Mouse (Mus musculus): ENCODE measurements around the gene Olfr706. TPM values are rescaled to one million over a fixed set of nuclear protein-coding genes. Genes with fewer than 3 reads are reported as not detected.
"Not testable (repeated sequence)": the region's sequence is repeated elsewhere in the genome, so short reads cannot be mapped to it uniquely, and the experiment has no call there.

The Olfr706 gene
- not detected in 2 replicates for polyA plus RNA-seq (2016; fragmentation: Nextera tagmentation; extraction: Ambion mirVana)

DNA sequence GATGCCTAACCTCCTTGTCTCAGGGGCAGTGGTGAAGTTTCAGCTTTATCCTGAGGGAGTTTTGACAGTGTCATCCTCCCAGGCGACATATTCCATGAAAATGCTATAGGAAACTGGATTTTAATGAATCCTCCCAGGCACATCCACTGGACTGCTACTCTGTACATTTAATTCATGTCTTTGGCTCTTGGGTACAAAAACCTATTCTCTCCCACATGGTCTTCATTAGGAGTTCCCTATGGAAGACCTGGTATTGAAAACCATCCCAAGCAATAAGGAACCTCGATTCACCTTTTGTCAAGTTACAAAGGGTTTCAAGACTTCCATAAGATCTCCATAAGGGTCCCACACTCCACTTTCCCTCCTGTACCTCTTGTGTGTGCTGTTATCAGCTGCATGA is at the start of gene Olfr706:
Gene Olfr706, minus strand, starts transcription at position 101 of the 400 bp plus-strand sequence.
- no peak for DNase-seq (ENCODE audit: low spot score)
- WGBS, result 85% methylated on average over 2 of the region's 2 CpGs
- no peaks in the 10 kb centered on the region for H3K36me3 ChIP-seq
- no peaks in the 10 kb centered on the region for H3K9me3 ChIP-seq
- H3K4me3 ChIP-seq, result no peak within 1 kb of the TSS
- H3K27me3 ChIP-seq (ENCODE audit: insufficient read depth, poor library complexity, severe bottlenecking), result no peaks in the 10 kb centered on the region
- no peak within 1 kb of the TSS for H3K27ac ChIP-seq
- no peaks in the 10 kb centered on the region for H3K4me1 ChIP-seq (replicated peaks)

DNA sequence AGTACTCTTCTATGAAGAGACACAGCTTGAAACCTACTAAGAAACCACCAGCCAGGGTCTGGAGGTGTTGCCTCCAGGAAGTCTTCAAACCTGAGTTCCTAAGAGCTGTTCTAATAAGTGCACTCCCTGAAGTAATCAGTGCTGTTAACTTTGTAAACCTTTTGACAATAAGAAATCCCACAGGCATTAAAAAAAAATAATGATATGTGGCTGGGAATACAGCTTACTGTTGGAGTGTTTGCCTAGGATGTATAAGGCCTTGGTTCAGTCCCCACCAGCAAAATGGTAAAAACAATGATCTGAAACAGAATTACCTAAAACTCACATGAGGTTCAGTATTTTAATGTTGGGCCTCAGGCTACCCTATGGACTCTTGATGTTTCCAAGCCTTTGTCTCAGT is 44.2 kb upstream of the Olfr706 start, which contains the start of gene Olfr709-ps1:
Gene Olfr709-ps1, minus strand, starts transcription at position 101 of the 400 bp plus-strand sequence.
- Histone ChIP-seq H3K4me1 (replicated peaks) (no peaks in the 10 kb centered on the region), H3K4me3 (no peak within 1 kb of the TSS), H3K27ac (no peak within 1 kb of the TSS), H3K9me3 (no peaks in the 10 kb centered on the region), H3K36me3 (no peaks in the 10 kb centered on the region), H3K27me3 (ENCODE audit: insufficient read depth, poor library complexity, severe bottlenecking) (no peaks in the 10 kb centered on the region)
- DNase-seq (ENCODE audit: low spot score), result no peak

GRCm38 (mm10) chr7:106920961-106921360 is 33.0 kb upstream of the Olfr706 start:
- H3K27ac ChIP-seq; H3K9me3 ChIP-seq; H3K36me3 ChIP-seq; H3K4me3 ChIP-seq; DNase-seq (ENCODE audit: low spot score); H3K27me3 ChIP-seq (ENCODE audit: insufficient read depth, poor library complexity, severe bottlenecking); H3K4me1 ChIP-seq (replicated peaks): not testable (repeated sequence)
- WGBS, result 91% methylated on average over 7 of the region's 7 CpGs

DNA sequence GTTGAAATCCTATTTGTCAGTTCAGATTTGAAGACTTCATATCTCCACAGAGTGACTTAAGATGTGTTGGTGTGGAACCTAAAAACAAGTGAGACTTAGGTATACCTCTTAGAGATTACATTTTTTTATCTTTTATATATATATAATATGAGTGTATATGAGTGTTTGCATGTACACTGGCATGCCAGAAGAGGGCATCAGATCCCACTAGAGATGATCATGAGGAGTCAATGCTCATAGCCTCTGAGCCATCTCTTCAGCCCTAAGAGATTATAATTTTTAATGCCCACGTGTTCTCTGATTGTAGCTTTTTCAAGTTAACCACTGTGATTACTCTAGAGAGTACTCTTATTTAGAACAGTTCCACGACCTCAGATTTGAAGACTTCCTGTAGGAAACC is 19.7 kb upstream of the Olfr706 start, which contains the start of gene Olfr1532-ps1:
Gene Olfr1532-ps1, plus strand, starts transcription at position 326 of the 400 bp plus-strand sequence.
- Histone ChIP-seq H3K27ac (no peak within 1 kb of the TSS), H3K4me3 (no peak within 1 kb of the TSS), H3K9me3 (no peaks in the 10 kb centered on the region), H3K4me1 (replicated peaks) (no peaks in the 10 kb centered on the region), H3K27me3 (ENCODE audit: insufficient read depth, poor library complexity, severe bottlenecking) (no peaks in the 10 kb centered on the region), H3K36me3 (no peaks in the 10 kb centered on the region)
- DNase-seq (ENCODE audit: low spot score), result no peak
- 80% methylated on average over 2 of the region's 2 CpGs for WGBS

DNA sequence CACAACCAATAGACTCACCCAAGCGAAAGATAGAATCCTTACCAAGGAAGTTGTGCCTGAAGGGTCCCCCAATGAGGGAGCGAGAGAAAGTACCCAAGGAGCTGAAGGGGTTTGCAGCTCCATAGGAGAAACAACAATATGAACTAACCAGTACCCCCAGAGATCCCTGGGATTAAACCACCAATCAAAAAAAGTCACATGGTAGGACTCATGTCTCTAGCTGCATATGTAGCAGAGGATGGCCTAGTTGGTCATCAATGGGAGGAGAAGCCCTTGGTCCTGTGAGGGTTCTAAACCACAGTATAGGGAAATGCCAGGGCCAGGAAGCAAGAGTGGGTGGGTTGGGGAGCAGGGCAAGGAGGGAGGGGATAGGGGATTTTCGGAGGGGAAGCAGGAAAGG is 13.2 kb upstream of the Olfr706 start, which contains the start of gene Olfr707:
Gene Olfr707, minus strand, starts transcription at position 101 of the 400 bp plus-strand sequence.
- not testable (repeated sequence) for H3K27me3 ChIP-seq (ENCODE audit: insufficient read depth, poor library complexity, severe bottlenecking); H3K27ac ChIP-seq; DNase-seq (ENCODE audit: low spot score); H3K4me1 ChIP-seq (replicated peaks); H3K4me3 ChIP-seq; H3K9me3 ChIP-seq; H3K36me3 ChIP-seq
- WGBS, result 88% methylated on average over 3 of the region's 3 CpGs

GRCm38 (mm10) chr7:106876791-106877190 is 11.2 kb downstream of the Olfr706 start, which contains the start of gene Olfr705:
Olfr705 (minus strand) TSS chr7:106876891.
- Histone ChIP-seq H3K36me3 (no peaks in the 10 kb centered on the region), H3K27me3 (ENCODE audit: insufficient read depth, poor library complexity, severe bottlenecking) (no peaks in the 10 kb centered on the region), H3K27ac (no peak within 1 kb of the TSS), H3K4me1 (replicated peaks) (no peaks in the 10 kb centered on the region), H3K9me3 (no peaks in the 10 kb centered on the region), H3K4me3 (no peak within 1 kb of the TSS)
- WGBS, result 86% methylated on average over 3 of the region's 3 CpGs
- DNase-seq (ENCODE audit: low spot score), result no peak

GRCm38 (mm10) chr7:106862885-106863284 is 25.1 kb downstream of the Olfr706 start, which contains the start of gene Olfr704:
Olfr704 (plus strand) TSS chr7:106863185.
- no peaks in the 10 kb centered on the region for H3K4me1 ChIP-seq (replicated peaks)
- no peak within 1 kb of the TSS for H3K27ac ChIP-seq
- no peaks in the 10 kb centered on the region for H3K27me3 ChIP-seq (ENCODE audit: insufficient read depth, poor library complexity, severe bottlenecking)
- 0 out of 2 replicates have a peak, but pooled peaks cover 2% of the 10 kb centered on the region for H3K9me3 ChIP-seq
- DNase-seq (ENCODE audit: low spot score), result no peak
- H3K4me3 ChIP-seq, result no peak within 1 kb of the TSS
- H3K36me3 ChIP-seq, result no peaks in the 10 kb centered on the region

DNA sequence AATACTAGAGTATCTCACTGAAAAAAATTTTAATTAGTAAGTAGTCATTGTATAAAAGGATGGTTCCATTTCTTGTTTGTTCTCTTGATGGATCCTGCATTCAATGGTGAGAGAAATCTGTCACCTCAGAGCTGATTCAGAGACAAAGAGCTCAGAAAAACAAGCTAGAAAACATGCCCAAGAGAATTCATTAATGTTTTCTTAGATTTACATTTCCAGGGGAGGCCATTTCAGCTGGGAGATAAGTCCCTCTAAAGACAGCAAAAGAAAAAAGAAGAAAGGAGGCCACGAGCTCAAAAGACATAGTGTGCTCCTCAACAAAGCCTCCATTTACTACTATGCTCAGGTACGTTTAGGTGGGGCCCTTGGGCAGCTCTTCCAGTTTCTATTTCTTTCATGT is 44.9 kb downstream of the Olfr706 start, which contains the start of gene Olfr703:
Gene Olfr703, plus strand, starts transcription at position 301 of the 400 bp plus-strand sequence.
- Histone ChIP-seq H3K27me3 (ENCODE audit: insufficient read depth, poor library complexity, severe bottlenecking) (no peaks in the 10 kb centered on the region), H3K9me3 (no peaks in the 10 kb centered on the region), H3K4me1 (replicated peaks) (no peaks in the 10 kb centered on the region), H3K27ac (no peak within 1 kb of the TSS), H3K36me3 (no peaks in the 10 kb centered on the region), H3K4me3 (no peak within 1 kb of the TSS)
- 62% methylated on average over 2 of the region's 2 CpGs for WGBS
- no peak for DNase-seq (ENCODE audit: low spot score)

DNA sequence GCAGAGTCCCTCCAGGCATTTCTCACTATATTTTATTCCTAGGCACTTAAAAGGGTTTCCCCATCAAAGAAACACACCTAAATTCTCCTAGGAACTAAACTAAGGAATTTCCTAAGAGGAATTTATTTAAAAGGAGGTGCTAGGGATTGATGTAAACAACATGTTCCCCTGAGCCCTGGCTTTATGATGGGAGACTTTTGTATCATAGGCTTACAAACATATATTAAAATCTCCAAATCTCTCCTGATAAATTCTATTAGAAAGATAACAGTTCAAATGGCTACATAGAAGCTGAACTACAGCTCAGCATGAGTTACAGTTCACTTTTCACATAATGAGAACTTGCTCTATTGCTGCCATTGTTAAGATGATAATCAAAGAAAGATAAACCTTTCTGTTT is 54.2 kb downstream of the Olfr706 start, which contains the start of gene Olfr702:
Gene Olfr702, minus strand, starts transcription at position 101 of the 400 bp plus-strand sequence.
- no peak within 1 kb of the TSS for H3K27ac ChIP-seq
- H3K36me3 ChIP-seq, result no peaks in the 10 kb centered on the region
- H3K9me3 ChIP-seq, result no peaks in the 10 kb centered on the region
- H3K4me1 ChIP-seq (replicated peaks), result no peaks in the 10 kb centered on the region
- H3K4me3 ChIP-seq, result no peak within 1 kb of the TSS
- no peaks in the 10 kb centered on the region for H3K27me3 ChIP-seq (ENCODE audit: insufficient read depth, poor library complexity, severe bottlenecking)
- DNase-seq (ENCODE audit: low spot score), result no peak

Other genes starting within 250 kb of the Olfr706 start
- gene Olfr693, start 207.6 kb downstream of the Olfr706 start, polyA plus RNA-seq (2016; fragmentation: Nextera tagmentation; extraction: Ambion mirVana), result not detected in 2 replicates
- gene Olfr694, start 196.3 kb downstream of the Olfr706 start, polyA plus RNA-seq (2016; fragmentation: Nextera tagmentation; extraction: Ambion mirVana), result not detected in 2 replicates
- gene Olfr695, start 171.8 kb downstream of the Olfr706 start, polyA plus RNA-seq (2016; fragmentation: Nextera tagmentation; extraction: Ambion mirVana), result not detected in 2 replicates
- not detected in 2 replicates for gene Olfr697, start 145.7 kb downstream of the Olfr706 start, polyA plus RNA-seq (2016; fragmentation: Nextera tagmentation; extraction: Ambion mirVana)
- gene Olfr698, start 132.8 kb downstream of the Olfr706 start, polyA plus RNA-seq (2016; fragmentation: Nextera tagmentation; extraction: Ambion mirVana), result not detected in 2 replicates
- gene Olfr699, start 95.0 kb downstream of the Olfr706 start, polyA plus RNA-seq (2016; fragmentation: Nextera tagmentation; extraction: Ambion mirVana), result not detected in 2 replicates
- gene Olfr700, start 79.3 kb downstream of the Olfr706 start, polyA plus RNA-seq (2016; fragmentation: Nextera tagmentation; extraction: Ambion mirVana), result not detected in 2 replicates
- not detected in 2 replicates for gene Olfr701, start 74.0 kb downstream of the Olfr706 start, polyA plus RNA-seq (2016; fragmentation: Nextera tagmentation; extraction: Ambion mirVana)
- not detected in 2 replicates for gene Olfr702, start 54.3 kb downstream of the Olfr706 start, polyA plus RNA-seq (2016; fragmentation: Nextera tagmentation; extraction: Ambion mirVana)
- gene Olfr703, start 44.8 kb downstream of the Olfr706 start, polyA plus RNA-seq (2016; fragmentation: Nextera tagmentation; extraction: Ambion mirVana), result not detected in 2 replicates
- gene Olfr704, start 25.0 kb downstream of the Olfr706 start, polyA plus RNA-seq (2016; fragmentation: Nextera tagmentation; extraction: Ambion mirVana), result not detected in 2 replicates
- not detected in 2 replicates for gene Olfr705, start 11.3 kb downstream of the Olfr706 start, polyA plus RNA-seq (2016; fragmentation: Nextera tagmentation; extraction: Ambion mirVana)
- gene Olfr707, start 13.1 kb upstream of the Olfr706 start, polyA plus RNA-seq (2016; fragmentation: Nextera tagmentation; extraction: Ambion mirVana), result not detected in 2 replicates
- gene Olfr1532-ps1, start 19.8 kb upstream of the Olfr706 start, polyA plus RNA-seq (2016; fragmentation: Nextera tagmentation; extraction: Ambion mirVana), result not detected in 2 replicates
- gene Olfr709-ps1, start 44.1 kb upstream of the Olfr706 start, polyA plus RNA-seq (2016; fragmentation: Nextera tagmentation; extraction: Ambion mirVana), result not detected in 2 replicates
- gene Olfr710, start 60.1 kb upstream of the Olfr706 start, polyA plus RNA-seq (2016; fragmentation: Nextera tagmentation; extraction: Ambion mirVana), result not detected in 2 replicates
- not detected in 2 replicates for gene Olfr6, start 75.8 kb upstream of the Olfr706 start, polyA plus RNA-seq (2016; fragmentation: Nextera tagmentation; extraction: Ambion mirVana)
- gene Olfr711, start 87.3 kb upstream of the Olfr706 start, polyA plus RNA-seq (2016; fragmentation: Nextera tagmentation; extraction: Ambion mirVana), result not detected in 2 replicates
- not detected in 2 replicates for gene Olfr2, start 117.9 kb upstream of the Olfr706 start, polyA plus RNA-seq (2016; fragmentation: Nextera tagmentation; extraction: Ambion mirVana)
- gene Olfr713, start 143.0 kb upstream of the Olfr706 start, polyA plus RNA-seq (2016; fragmentation: Nextera tagmentation; extraction: Ambion mirVana), result not detected in 2 replicates
- gene Olfr714, start 182.8 kb upstream of the Olfr706 start, polyA plus RNA-seq (2016; fragmentation: Nextera tagmentation; extraction: Ambion mirVana), result not detected in 2 replicates
- not detected in 2 replicates for gene Olfr17, start 205.1 kb upstream of the Olfr706 start, polyA plus RNA-seq (2016; fragmentation: Nextera tagmentation; extraction: Ambion mirVana)
- gene Olfr715b, start 222.2 kb upstream of the Olfr706 start, polyA plus RNA-seq (2016; fragmentation: Nextera tagmentation; extraction: Ambion mirVana), result not detected in 2 replicates
- gene Olfr715, start 242.9 kb upstream of the Olfr706 start, polyA plus RNA-seq (2016; fragmentation: Nextera tagmentation; extraction: Ambion mirVana), result not detected in 2 replicates